Mouse (Mus musculus) stomach, postnatal 0 days (tissue): ENCODE measurements around the gene Pias3. TPM values are rescaled to one million over a fixed set of nuclear protein-coding genes. Genes with fewer than 3 reads are reported as not detected.
"Not testable (repeated sequence)": the region's sequence is repeated elsewhere in the genome, so short reads cannot be mapped to it uniquely, and the experiment has no call there.

Experiments used
- ATAC-seq: fragments of 200-750 bp; cut with Nextera tagmentation; 2 replicates; pipeline ENCODE4 v1.8.0; 2017; ENCODE audit not compliant: low FRiP score, low TSS enrichment
- DNase-seq: peaks from one replicate; pipeline ENCODE4 v3.0.0-alpha.2; 2016; ENCODE audit warnings: low spot score
- H3K27ac ChIP-seq: fragments of 300-500 bp; sonication (generic); replicated peaks from 2 replicates; pipeline ENCODE4 v1.5.1; 2014; ENCODE audit warnings: mild to moderate bottlenecking, control low read depth
- H3K27me3 ChIP-seq: fragments of 300-500 bp; sonication (generic); 2 replicates; pipeline ENCODE4 v1.6.1; 2014; ENCODE audit warnings: low read length; ENCODE audit not compliant: control insufficient read depth, insufficient read depth
- H3K36me3 ChIP-seq: fragments of 300-500 bp; sonication (generic); 2 replicates; pipeline ENCODE4 v1.6.1; 2014; ENCODE audit warnings: low read length, mixed read lengths; ENCODE audit not compliant: control insufficient read depth, insufficient read depth
- H3K4me1 ChIP-seq: fragments of 300-500 bp; sonication (generic); replicated peaks from 2 replicates; pipeline ENCODE4 v1.6.1; 2014; ENCODE audit warnings: antibody characterized with exemption; ENCODE audit not compliant: control insufficient read depth, insufficient read depth
- H3K4me2 ChIP-seq: fragments of 300-500 bp; sonication (generic); replicated peaks from 2 replicates; pipeline ENCODE4 v1.6.1; 2014; ENCODE audit warnings: low read depth, mild to moderate bottlenecking, control low read depth, moderate library complexity
- H3K4me3 ChIP-seq: fragments of 300-500 bp; sonication (generic); 2 replicates; pipeline ENCODE4 v1.5.1; 2014; ENCODE audit warnings: low read depth, low read length, control low read depth
- H3K9ac ChIP-seq: fragments of 300-500 bp; sonication (generic); 2 replicates; pipeline ENCODE4 v1.6.1; 2014; ENCODE audit warnings: mild to moderate bottlenecking, low read length, control low read depth, mixed read lengths
- H3K9me3 ChIP-seq: fragments of 300-500 bp; sonication (generic); 2 replicates; pipeline ENCODE4 v1.6.1; 2016; ENCODE audit warnings: low read length; ENCODE audit not compliant: control insufficient read depth
- CTCF ChIP-seq: IDR thresholded peaks from 2 replicates; pipeline ENCODE4 v1.5.1; 2016; ENCODE audit warnings: antibody characterized with exemption, low read depth, mild to moderate bottlenecking, moderate library complexity
- EP300 ChIP-seq: optimal IDR thresholded peaks from 2 replicates; pipeline ENCODE3; 2016; ENCODE audit warnings: antibody characterized with exemption
- WGBS: fragments of 180-500 bp; shearing (Covaris S2); extraction: QIAGEN DNeasy Blood & Tissue Kit; methylation state at CpG from one replicate; pipeline ENCODE4 v1.1.7; 2014; 5-methylcytosine and 5-hydroxymethylcytosine counted together
- polyA plus RNA-seq: library from polyadenylated mRNA; unstranded; fragments of >200 nt; fragmentation: Nextera tagmentation; extraction: Ambion mirVana; gene quantifications from 2 replicates; pipeline ENCODE4 v1.2.1, GENCODE M21; 2015

The Pias3 gene
- polyA plus RNA-seq, 1 experiment from 2014 or later = 23.4 TPM

GRCm38 (mm10) chr3:96737995-96738394 is 41.8 kb downstream of the Pias3 start:
- TF ChIP-seq EP300 (no peak), CTCF (peak; percentile 58)
- Histone ChIP-seq H3K4me1 (no peaks in the 10 kb centered on the region), H3K4me3 (no peak overlapping the region), H3K27ac (no peak overlapping the region), H3K27me3 (no peaks in the 10 kb centered on the region), H3K4me2 (no peak overlapping the region), H3K36me3 (no peaks in the 10 kb centered on the region), H3K9me3 (no peaks in the 10 kb centered on the region), H3K9ac (no peak overlapping the region)
- DNase-seq = no peak
- WGBS = 90% methylated on average over 1 of the region's 1 CpGs
- ATAC-seq = no peak

DNA sequence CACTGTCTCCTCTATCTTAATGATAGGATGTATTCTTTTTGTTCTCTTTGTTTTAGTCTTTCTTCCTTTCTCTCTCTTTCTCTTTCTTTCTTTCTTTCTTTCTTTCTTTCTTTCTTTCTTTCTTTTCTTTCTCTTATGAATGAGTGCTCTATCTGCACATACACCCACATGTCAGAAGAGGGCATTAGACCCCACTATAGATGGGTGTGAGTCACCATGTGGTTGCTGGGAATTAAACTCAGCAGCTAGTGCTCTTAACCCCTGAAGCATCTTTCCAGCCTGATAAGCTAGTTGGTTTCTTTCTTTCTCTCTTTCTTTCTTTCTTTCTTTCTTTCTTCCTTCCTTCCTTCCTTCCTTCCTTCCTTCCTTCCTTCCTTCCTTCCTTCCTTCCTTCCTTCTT is 44.1 kb downstream of the Pias3 start:
- not testable (repeated sequence) for H3K4me2 ChIP-seq, H3K4me1 ChIP-seq, H3K27me3 ChIP-seq, H3K27ac ChIP-seq, H3K9ac ChIP-seq, H3K9me3 ChIP-seq, ATAC-seq, H3K36me3 ChIP-seq, H3K4me3 ChIP-seq, DNase-seq

- DNase-seq (no peak), ATAC-seq (no peak)
- TF ChIP-seq EP300 (no peak), CTCF (no peak)
These were observed 48.2 kb downstream of the Pias3 start for GRCm38 (mm10) chr3:96744348-96744747.

DNA sequence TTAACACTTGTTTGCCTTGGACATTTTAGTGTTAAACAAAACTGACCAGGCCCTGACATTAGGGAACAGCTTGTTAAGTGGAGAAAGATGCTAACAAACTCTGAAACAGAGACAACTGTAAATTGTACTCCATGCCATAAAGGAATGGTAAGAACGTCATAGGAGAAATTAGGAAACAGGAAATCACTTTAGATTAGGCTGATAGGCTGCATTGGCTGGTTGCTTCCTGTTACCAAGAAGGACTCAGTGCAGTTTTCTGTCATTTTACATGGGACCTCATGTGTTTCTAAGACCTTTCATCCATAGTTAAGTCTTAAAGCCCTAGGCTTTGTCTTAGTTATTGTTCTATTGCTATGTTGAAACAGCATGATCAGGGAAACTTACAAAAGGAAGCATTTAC is 50.6 kb downstream of the Pias3 start:
- no peaks in the 10 kb centered on the region for H3K9me3 ChIP-seq
- no peaks in the 10 kb centered on the region for H3K27me3 ChIP-seq
- DNase-seq (no peak), ATAC-seq (no peak)
- H3K4me3 ChIP-seq = no peak overlapping the region
- 48% methylated on average over 1 of the region's 1 CpGs for WGBS
- H3K27ac ChIP-seq = no peak overlapping the region
- H3K4me2 ChIP-seq = no peak overlapping the region
- H3K9ac ChIP-seq = no peak overlapping the region
- H3K36me3 ChIP-seq = no peaks in the 10 kb centered on the region
- H3K4me1 ChIP-seq = no peaks in the 10 kb centered on the region
- TF ChIP-seq EP300 (no peak), CTCF (no peak)

More at GRCm38 (mm10) chr3:96744348-96744747, 48.2 kb downstream of the Pias3 start:
- Histone ChIP-seq H3K36me3 (no peaks in the 10 kb centered on the region), H3K9ac (no peak overlapping the region), H3K4me2 (no peak overlapping the region), H3K4me3 (no peak overlapping the region), H3K27ac (no peak overlapping the region), H3K4me1 (no peaks in the 10 kb centered on the region), H3K27me3 (no peaks in the 10 kb centered on the region), H3K9me3 (no peaks in the 10 kb centered on the region)
- WGBS = 94% methylated on average over 3 of the region's 3 CpGs

Other genes with a start within 250 kb of the Pias3 start
- 0.18 and 0.36 TPM in 2 replicates for gene BC107364, start 244.1 kb upstream of the Pias3 start, polyA plus RNA-seq
- 0.10 and 0.28 TPM in 2 replicates for gene Hfe2, start 171.2 kb upstream of the Pias3 start, polyA plus RNA-seq
- 273 and 276 TPM in 2 replicates for gene Txnip, start 138.4 kb upstream of the Pias3 start, polyA plus RNA-seq
- gene Gm16253, start 119.4 kb upstream of the Pias3 start, polyA plus RNA-seq = 0.18 and 0.46 TPM in 2 replicates
- 16.1 and 20.1 TPM in 2 replicates for gene Polr3gl, start 102.2 kb upstream of the Pias3 start, polyA plus RNA-seq
- gene Ankrd34a, start 99.7 kb upstream of the Pias3 start, polyA plus RNA-seq = 1.3 TPM in 2 replicates
- gene Lix1l, start 95.2 kb upstream of the Pias3 start, polyA plus RNA-seq = 3.7 and 3.8 TPM in 2 replicates
- 70.9 and 75.5 TPM in 2 replicates for gene Rbm8a, start 66.5 kb upstream of the Pias3 start, polyA plus RNA-seq
- gene Pex11b, start 61.0 kb upstream of the Pias3 start, polyA plus RNA-seq = 36.6 and 38.2 TPM in 2 replicates
- 0.04 and 0.05 TPM in 2 replicates for gene Gm42957, start 60.9 kb upstream of the Pias3 start, polyA plus RNA-seq
- gene Itga10, start 50.8 kb upstream of the Pias3 start, polyA plus RNA-seq = 0.28 and 0.42 TPM in 2 replicates
- gene Ankrd35, start 26.3 kb upstream of the Pias3 start, polyA plus RNA-seq = 5.5 and 6.2 TPM in 2 replicates
- gene Nudt17, start 12.2 kb downstream of the Pias3 start, polyA plus RNA-seq = 7.5 and 8.2 TPM in 2 replicates
- gene Polr3c, start 31.2 kb downstream of the Pias3 start, polyA plus RNA-seq = 19.4 and 20.3 TPM in 2 replicates
- gene Rnf115, start 31.3 kb downstream of the Pias3 start, polyA plus RNA-seq = 27.3 and 28.7 TPM in 2 replicates
- 0.21 TPM in 2 replicates for gene Pdzk1, start 132.9 kb downstream of the Pias3 start, polyA plus RNA-seq
- 0.13 and 0.15 TPM in 2 replicates for gene Cd160, start 133.0 kb downstream of the Pias3 start, polyA plus RNA-seq
- gene Gja5, start 208.3 kb downstream of the Pias3 start, polyA plus RNA-seq = 3.4 and 4.1 TPM in 2 replicates
- 26.8 and 28.5 TPM in 2 replicates for gene Gpr89, start 209.0 kb downstream of the Pias3 start, polyA plus RNA-seq
- 0.01 TPM in 1 of 2 replicates, not detected in the other for gene Gja8, start 229.6 kb downstream of the Pias3 start, polyA plus RNA-seq